Mouse (Mus musculus) heart, postnatal 10 days (tissue): ENCODE measurements around the gene Tbx3. TPM values are rescaled to one million over a fixed set of nuclear protein-coding genes. Genes with fewer than 3 reads are reported as not detected.

ENCODE experiments used
- DNase-seq, 2 experiments: peaks; one replicate each; pipeline ENCODE4 v3.0.0; 2021
- intact Hi-C: fragments of 180-260 bp; cut with DNase I; formaldehyde crosslinking; loops from one replicate; pipeline ENCODE4 v1.15.1; 2025
- total RNA-seq, 2 experiments: library from RNA; stranded (reverse); gene quantifications; 2 replicates each; pipeline ENCODE4 v1.2.3; 2021

Tbx3 gene
- total RNA-seq: 10 to 100 TPM; 18.8 to 20.4 TPM

- DNase-seq: peak; percentile 92 to 95
- intact Hi-C loops: loop anchor here (1.0 to 10.0 kb wide), 6 partner anchors 14 to 1106 kb away; partner anchors contain the start of gene Med13l
Measured at GRCm38 (mm10) chr5:119670566-119671108, at the start of gene Tbx3. TSS of gene Tbx3 (plus strand) at chr5:119670669.

GRCm38 (mm10) chr5:119622076-119622475 is 48.4 kb upstream of the Tbx3 start:
- intact Hi-C loops: no loop called here
- no peak for DNase-seq

GRCm38 (mm10) chr5:119624554-119624953 is 45.9 kb upstream of the Tbx3 start:
- intact Hi-C loops: no loop called here
- DNase-seq: no peak

- DNase-seq: no peak
- intact Hi-C loops: no loop called here
Measured at GRCm38 (mm10) chr5:119625603-119626002, 44.9 kb upstream of the Tbx3 start.

DNA sequence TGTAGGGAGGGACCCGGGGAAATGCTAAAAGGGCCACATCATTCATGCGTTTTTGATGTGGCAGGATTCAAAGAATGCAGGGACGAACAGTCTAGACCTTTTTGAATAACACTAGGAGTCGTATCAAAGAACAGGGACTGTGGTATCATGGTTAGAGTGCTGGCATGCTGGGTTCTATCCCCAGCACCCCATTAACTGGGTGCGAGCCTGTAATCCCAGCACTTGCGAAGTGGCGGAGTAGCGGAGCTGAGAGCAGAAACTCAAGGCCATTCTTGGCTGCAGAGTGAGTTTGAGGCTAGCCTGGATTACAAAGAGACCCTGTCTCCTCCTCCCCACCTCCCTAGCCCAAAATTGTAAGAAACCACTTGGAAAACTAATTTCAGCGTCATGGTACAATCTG is 44.3 kb upstream of the Tbx3 start:
- intact Hi-C loops: no loop called here
- no peak for DNase-seq

- peak; percentile 7 to 40 for DNase-seq
Measured at GRCm38 (mm10) chr5:119626662-119627061, 43.8 kb upstream of the Tbx3 start.

DNA sequence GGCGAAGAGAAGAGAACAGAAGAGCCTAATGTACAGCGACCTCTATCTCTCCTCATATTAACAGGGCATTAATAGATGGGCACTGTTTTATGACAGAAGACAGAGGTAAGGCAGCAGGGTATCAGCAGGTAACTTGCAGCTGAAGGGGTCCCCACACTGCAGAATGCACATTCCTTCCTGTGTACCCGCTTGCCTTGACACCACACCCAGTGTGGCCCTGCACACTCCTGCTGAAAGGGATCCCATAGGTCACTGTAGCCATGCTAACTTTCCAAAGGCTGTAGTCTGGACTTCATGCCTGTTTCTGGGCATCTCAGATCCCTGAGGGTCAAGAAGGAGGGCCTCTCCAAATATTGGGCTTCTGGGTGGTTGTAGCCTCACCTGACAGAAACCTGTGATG is 42.4 kb upstream of the Tbx3 start:
- no peak for DNase-seq
- intact Hi-C loops: no loop called here

More at GRCm38 (mm10) chr5:119626662-119627061, 43.8 kb upstream of the Tbx3 start:
- intact Hi-C loops: no loop called here

- DNase-seq: no peak
- intact Hi-C loops: no loop called here
Measured at GRCm38 (mm10) chr5:119628746-119629327, 41.6 kb upstream of the Tbx3 start.

DNA sequence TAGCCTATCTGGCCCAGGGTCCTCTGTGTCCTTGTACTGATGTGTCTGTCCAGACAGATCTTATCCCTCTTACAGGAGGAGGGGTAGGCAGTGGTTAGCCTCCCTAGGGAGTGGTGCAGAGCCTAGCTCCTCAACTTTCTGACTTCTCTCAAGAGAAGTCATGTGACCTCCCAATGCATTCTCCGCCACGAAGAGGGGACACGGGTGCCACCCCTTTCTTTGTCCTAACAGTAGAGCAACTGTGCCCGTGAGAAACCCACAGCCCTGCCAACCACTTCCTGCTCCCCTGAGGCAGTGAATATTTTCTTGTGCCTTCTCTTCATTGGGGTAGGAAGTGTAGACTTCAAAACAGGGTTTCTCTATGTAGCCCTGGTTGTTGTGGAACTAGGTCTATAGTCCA is 36.9 kb upstream of the Tbx3 start:
- intact Hi-C loops: no loop called here
- no peak for DNase-seq

DNA sequence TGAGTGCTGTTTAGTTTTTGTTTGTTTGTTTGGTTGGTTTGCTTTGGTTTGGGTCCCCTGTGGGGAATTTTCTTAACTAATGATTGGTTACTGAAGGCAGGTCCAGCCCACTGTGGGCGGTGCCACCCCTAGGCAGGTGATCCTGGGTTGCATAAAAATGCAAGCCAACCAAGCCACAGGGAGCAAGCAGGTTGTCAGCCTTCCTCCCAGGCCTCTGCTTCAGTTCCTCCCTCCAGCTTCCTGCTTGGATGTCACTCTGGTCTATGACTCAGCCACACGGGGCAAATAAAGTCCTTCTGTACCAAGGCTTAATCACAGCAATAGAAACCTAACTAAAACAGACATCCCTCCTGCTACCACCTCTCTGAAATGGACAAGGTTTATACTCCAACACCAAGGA is 35.6 kb upstream of the Tbx3 start:
- no peak for DNase-seq
- intact Hi-C loops: no loop called here

- intact Hi-C loops: no loop called here
- DNase-seq: no peak
Measured at GRCm38 (mm10) chr5:119638300-119638699, 32.2 kb upstream of the Tbx3 start.

GRCm38 (mm10) chr5:119641094-119641493 is 29.4 kb upstream of the Tbx3 start:
- no peak for DNase-seq
- intact Hi-C loops: no loop called here

DNA sequence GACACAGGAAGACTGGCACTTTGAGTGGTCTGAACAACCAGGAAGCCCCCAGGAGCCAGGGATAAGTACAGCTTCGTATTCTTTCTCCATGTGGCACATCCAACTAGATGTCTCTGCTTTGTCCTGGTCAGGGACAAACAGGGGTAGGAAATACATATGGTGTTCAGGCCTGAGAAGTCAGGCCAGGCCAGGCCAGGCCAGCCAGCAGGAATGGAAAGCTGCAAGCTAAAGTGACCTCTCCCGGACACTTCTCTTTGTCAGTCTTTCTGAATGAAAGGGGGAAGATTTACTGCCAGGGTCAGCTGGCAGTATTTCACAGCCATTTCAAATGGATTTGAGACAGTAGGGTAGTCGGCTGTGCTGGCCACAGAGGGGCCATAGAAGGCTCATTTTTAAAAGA is 28.8 kb upstream of the Tbx3 start:
- DNase-seq: no peak
- intact Hi-C loops: no loop called here

DNA sequence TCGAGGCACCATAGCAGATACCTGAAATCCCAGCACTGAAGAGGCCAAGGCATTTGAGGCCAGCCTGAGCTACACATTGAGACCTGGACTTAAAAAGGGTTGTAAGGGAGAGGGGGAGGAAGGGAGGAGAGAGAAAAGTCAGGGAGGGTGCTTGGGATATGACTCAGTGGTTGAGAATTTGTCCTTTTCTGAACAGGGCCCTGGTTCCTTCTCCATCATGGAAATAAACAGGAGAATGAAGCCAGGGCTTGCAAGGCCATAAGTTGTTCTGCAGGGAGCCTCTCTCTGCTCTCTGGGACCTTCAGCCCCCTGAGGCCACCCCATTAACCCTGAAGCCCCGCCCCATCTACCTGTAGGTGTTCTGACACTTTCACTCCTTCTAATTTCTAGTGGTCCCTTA is 23.5 kb upstream of the Tbx3 start:
- intact Hi-C loops: no loop called here
- no peak for DNase-seq

GRCm38 (mm10) chr5:119651135-119651965 is 19.1 kb upstream of the Tbx3 start:
- intact Hi-C loops: no loop called here
- DNase-seq: peak; percentile 34 to 42

DNA sequence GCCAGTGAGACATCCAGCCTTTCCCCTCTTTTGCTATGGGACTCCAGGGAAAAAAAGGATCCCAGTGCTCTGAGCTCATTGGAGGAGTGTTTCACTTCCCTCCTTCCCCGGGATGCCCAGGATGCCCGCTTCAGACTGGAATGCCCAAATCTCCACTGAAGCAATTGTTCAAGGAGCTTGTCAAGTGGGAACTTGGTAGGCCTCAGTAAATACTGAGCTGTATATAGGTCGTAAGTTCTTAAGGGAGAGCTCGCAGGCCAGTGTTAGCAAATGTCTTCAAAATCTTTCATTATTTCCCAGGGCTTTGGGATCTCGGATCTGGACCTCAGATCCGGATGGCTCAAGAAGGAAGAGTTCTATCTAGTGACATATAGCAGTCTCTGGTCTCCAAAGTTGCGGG is 14.1 kb upstream of the Tbx3 start:
- intact Hi-C loops: no loop called here

DNA sequence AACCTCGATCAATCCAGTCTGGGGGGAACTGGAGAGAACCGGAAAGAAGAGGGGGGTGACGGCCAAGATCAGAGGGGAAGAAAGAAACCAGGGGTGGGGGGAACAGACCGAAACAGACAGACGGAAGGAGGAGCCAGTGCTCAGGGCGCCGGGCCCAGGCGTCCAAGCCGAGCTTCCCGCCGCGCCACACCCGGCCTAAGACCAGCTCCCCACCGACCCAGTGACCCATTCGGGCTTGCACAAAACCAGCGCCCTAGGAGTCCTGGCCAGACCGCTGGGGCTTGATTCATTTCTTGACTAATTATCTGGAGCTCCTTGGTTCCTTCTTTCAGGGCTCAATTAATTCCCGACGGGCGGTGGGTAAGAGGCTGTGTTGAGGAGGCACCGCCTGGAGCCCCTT is 13.6 kb upstream of the Tbx3 start:
- intact Hi-C loops: no loop called here
- DNase-seq: no peak

More for the DNA sequence above, 14.1 kb upstream of the Tbx3 start:
- no peak for DNase-seq

DNA sequence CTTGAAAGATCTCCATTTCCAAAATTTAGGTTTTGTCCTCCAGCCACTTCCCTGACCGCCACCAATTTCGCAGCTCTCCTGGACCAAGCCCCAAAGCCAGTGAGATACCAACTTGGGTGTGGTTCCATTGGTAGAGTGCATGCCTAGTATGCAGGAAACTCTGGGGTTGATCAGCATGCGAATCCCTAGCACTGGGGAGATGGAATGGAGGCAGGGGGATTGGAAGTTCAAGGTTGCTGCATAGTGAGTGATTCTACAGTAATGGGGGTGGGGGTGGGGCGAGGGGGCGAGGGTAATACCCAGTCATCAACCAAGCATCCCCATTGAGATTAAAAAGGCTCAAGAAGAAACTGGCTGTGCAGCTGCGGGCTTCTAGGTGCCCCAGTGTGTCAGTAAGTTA is 13.1 kb upstream of the Tbx3 start:
- intact Hi-C loops: no loop called here
- DNase-seq: no peak

DNA sequence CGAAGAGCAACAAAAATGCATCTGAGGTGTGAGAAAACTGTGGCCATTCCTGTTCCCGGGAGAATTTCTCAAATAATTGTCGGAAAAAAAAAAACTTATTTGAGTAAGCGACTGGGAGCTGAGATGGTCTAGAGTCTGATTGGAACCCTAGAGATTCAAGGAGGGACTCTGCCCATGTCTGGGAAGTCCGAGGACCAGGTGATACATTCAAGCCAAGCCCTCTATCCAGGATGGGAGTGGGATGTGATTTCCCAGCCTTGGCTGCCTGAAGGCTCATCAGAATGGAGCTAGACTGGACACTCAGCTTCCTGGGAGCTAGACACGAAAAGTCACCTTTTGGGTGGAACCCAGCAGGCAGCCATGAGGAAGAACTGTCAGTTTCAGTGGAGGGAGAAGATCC is 12.7 kb upstream of the Tbx3 start:
- DNase-seq: no peak
- intact Hi-C loops: no loop called here

DNA sequence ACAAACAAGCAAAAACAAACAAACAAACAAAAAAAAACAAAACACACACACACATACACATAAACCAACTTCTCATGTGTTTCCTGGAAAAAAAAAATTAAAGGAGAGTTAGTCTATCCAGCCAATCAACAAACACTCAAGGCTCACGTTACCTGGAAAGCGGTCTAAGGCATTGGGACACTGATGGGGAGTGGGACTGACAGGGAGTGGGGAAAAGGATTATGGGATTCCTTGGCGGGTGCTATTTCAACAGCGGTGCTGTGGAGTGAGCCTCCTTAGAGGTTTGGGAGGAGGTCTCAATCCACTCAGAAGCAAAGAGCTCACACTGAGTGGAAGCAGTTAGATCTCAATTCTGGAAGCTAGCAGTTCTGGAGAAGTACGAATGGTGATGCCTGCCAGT is 12.1 kb upstream of the Tbx3 start:
- DNase-seq: no peak

DNA sequence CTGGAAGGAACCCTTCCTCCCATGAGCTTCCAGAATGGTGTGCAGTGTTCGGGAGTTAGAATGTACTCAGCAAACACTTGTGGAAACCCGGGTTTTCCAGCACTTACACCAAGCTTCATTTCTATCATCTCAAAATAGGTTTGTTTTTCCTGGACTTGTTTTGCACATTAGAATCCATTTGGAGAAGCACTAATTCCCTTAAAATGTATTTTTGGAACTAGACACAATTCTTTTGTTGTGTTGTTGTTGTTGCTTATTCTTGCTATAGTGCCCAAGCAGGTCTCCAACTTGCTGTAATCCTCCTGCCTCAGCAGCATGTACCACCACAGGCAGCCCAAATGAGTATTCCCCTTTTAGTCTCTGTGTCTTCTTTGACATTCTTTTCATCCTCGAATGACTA is 11.4 kb upstream of the Tbx3 start:
- intact Hi-C loops: no loop called here
- no peak for DNase-seq

More for the DNA sequence above, 12.1 kb upstream of the Tbx3 start:
- intact Hi-C loops: no loop called here
